Mouse (Mus musculus) adipocyte (in vitro differentiated cells): ENCODE data around the gene Scd4.

Experiments used
- DNase-seq: peaks from one replicate; pipeline ENCODE4 v3.0.0-alpha.2; 2016; ENCODE audit warnings: low spot score

The Scd4 gene

GRCm38 (mm10) chr19:44332833-44333623 lies at the start of gene Scd4:
TSS of gene Scd4 (plus strand) at chr19:44333092.
- peak; percentile 40 for DNase-seq

- DNase-seq: no peak
These were observed 49.5 kb upstream of the Scd4 start for GRCm38 (mm10) chr19:44283157-44284024.

- DNase-seq: peak; percentile 73
These were observed 48.7 kb upstream of the Scd4 start for GRCm38 (mm10) chr19:44284025-44284695.

GRCm38 (mm10) chr19:44284723-44285122 lies 48.2 kb upstream of the Scd4 start:
- no peak for DNase-seq

- no peak for DNase-seq
These were observed 47.3 kb upstream of the Scd4 start for GRCm38 (mm10) chr19:44285554-44285953.

GRCm38 (mm10) chr19:44286109-44286508 lies 46.8 kb upstream of the Scd4 start:
- no peak for DNase-seq

GRCm38 (mm10) chr19:44287415-44288110 lies 45.3 kb upstream of the Scd4 start:
- DNase-seq: no peak

GRCm38 (mm10) chr19:44292083-44292482 lies 40.8 kb upstream of the Scd4 start:
- no peak for DNase-seq

GRCm38 (mm10) chr19:44292483-44292882 lies 40.4 kb upstream of the Scd4 start:
- no peak for DNase-seq

GRCm38 (mm10) chr19:44292941-44293768 lies 39.7 kb upstream of the Scd4 start, which contains the start of gene Scd2:
TSS of gene Scd2 (plus strand) at chr19:44293674.
- no peak for DNase-seq

- peak; percentile 96 for DNase-seq
These were observed 38.9 kb upstream of the Scd4 start for GRCm38 (mm10) chr19:44293769-44294551.

- peak; percentile 93 for DNase-seq
These were observed 38.3 kb upstream of the Scd4 start for GRCm38 (mm10) chr19:44294588-44295041.

- peak; percentile 77 for DNase-seq
These were observed 37.6 kb upstream of the Scd4 start for GRCm38 (mm10) chr19:44295251-44295650.

GRCm38 (mm10) chr19:44295741-44296140 lies 37.2 kb upstream of the Scd4 start:
- peak; percentile 93 for DNase-seq

GRCm38 (mm10) chr19:44296186-44296585 lies 36.7 kb upstream of the Scd4 start:
- DNase-seq: no peak

GRCm38 (mm10) chr19:44297068-44297760 lies 35.7 kb upstream of the Scd4 start:
- no peak for DNase-seq

GRCm38 (mm10) chr19:44297862-44298261 lies 35.0 kb upstream of the Scd4 start:
- DNase-seq: no peak

- no peak for DNase-seq
These were observed 33.8 kb upstream of the Scd4 start for GRCm38 (mm10) chr19:44299078-44299477.

- DNase-seq: no peak
These were observed 33.0 kb upstream of the Scd4 start for GRCm38 (mm10) chr19:44299902-44300301.
